In the genomic region with DNA sequence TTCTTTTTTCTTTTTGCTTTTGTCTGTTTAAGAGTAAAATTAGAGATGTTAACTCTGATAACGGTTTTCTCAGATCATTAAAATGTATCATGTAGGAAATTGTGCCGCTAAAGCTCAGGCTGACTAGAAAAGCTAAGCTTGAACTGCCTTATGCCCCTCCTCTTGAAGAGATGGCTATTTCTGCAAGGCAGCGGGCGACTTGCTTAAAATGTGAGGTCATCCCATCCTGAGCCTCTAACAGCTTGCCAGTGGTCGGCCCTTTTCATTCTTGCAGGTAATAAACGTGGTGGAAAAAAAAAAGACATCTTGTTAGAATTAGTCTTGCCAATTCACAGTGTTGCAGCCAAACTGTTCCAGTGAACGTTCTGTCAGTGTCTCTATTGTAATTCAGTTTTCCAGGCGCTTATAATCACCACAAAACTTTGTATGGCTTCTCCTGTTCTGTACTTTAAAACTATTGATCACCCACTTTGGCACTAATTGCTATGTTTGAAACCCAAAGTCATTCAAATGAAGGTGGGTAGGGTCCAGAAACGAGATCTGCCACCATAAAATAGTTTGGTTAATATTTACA, we compare ENCODE assay signal across 7 mouse cellular contexts. TPM values are rescaled to one million over a fixed set of nuclear protein-coding genes. Genes with fewer than 3 reads are reported as not detected.
DNase-seq lines count a peak whose midpoint lies in the region; ATAC-seq and TF ChIP-seq lines count a peak whose summit lies in the region.

No protein-coding gene starts in this region.

- no peak overlapping the region for H3K27ac ChIP-seq in lung, embryonic 16.5 days (ENCODE audit: low read length)
- peak overlapping the region; percentile 98 for H3K27ac ChIP-seq in forebrain, embryonic 13.5 days
- H3K27ac ChIP-seq in limb, embryonic 13.5 days = no peak overlapping the region
- H3K27ac ChIP-seq in olfactory bulb, adult 2 months (ENCODE audit: insufficient read depth, low read depth, low read length) = no peak overlapping the region

- WGBS in lung, embryonic 16.5 days = 26% methylated on average over 9 of the region's 9 CpGs
- 48% methylated on average over 9 of the region's 9 CpGs for WGBS in lung, adult 2 months
- 7% methylated on average over 9 of the region's 9 CpGs for WGBS in forebrain, embryonic 13.5 days
- WGBS in limb, embryonic 13.5 days = 7% methylated on average over 9 of the region's 9 CpGs
- WGBS in olfactory bulb, adult 2 months = 32% methylated on average over 9 of the region's 9 CpGs

- no peak for ATAC-seq in lung, embryonic 16.5 days (ENCODE audit: low read depth)
- no peak for ATAC-seq in forebrain, embryonic 13.5 days
- no peak for ATAC-seq in limb, embryonic 13.5 days (ENCODE audit: low FRiP score, low read depth)

- peak overlapping the region; percentile 94 for H3K4me2 ChIP-seq in lung, embryonic 16.5 days (ENCODE audit: low read depth, low read length)
- peak overlapping the region; percentile 70 for H3K4me2 ChIP-seq in forebrain, embryonic 13.5 days
- peak overlapping the region; percentile 82 for H3K4me2 ChIP-seq in limb, embryonic 13.5 days (replicated peaks)

- peaks cover 38% of the 10 kb centered on the region for H3K4me1 ChIP-seq in lung, embryonic 16.5 days (replicated peaks; ENCODE audit: control insufficient read depth, insufficient read depth, low read length)
- peaks cover 9% of the 10 kb centered on the region for H3K4me1 ChIP-seq in lung, adult 2 months (ENCODE audit: control insufficient read depth, insufficient read depth, low read length)
- peaks cover 57% of the 10 kb centered on the region for H3K4me1 ChIP-seq in forebrain, embryonic 13.5 days
- peaks cover 70% of the 10 kb centered on the region for H3K4me1 ChIP-seq in limb, embryonic 13.5 days
- peaks cover 15% of the 10 kb centered on the region; the same call in 1 of the 2 replicates for H3K4me1 ChIP-seq in olfactory bulb, adult 2 months (ENCODE audit: control insufficient read depth, insufficient read depth, low read length)

- peak overlapping the region; percentile 90 for H3K4me3 ChIP-seq in lung, embryonic 16.5 days (ENCODE audit: low read length)
- H3K4me3 ChIP-seq in lung, adult 2 months (replicated peaks; ENCODE audit: extremely low read depth, low read depth, low read length) = no peak overlapping the region
- peak overlapping the region; percentile 90 for H3K4me3 ChIP-seq in forebrain, embryonic 13.5 days
- H3K4me3 ChIP-seq in limb, embryonic 13.5 days = peak overlapping the region; percentile 90
- peak overlapping the region; percentile 5; the same call in 1 of the 2 replicates for H3K4me3 ChIP-seq in olfactory bulb, adult 2 months (ENCODE audit: insufficient read depth, low read depth, low read length)

- TF ChIP-seq POLR2A in lung, adult 2 months (IDR thresholded peaks at IDR 0.05; ENCODE audit: borderline replicate concordance, extremely low read depth, low read depth, low read length) = no peak
- TF ChIP-seq POLR2A in olfactory bulb, adult 2 months (IDR thresholded peaks at IDR 0.05; ENCODE audit: insufficient read depth, low read depth, low read length) = no peak

- H3K36me3 ChIP-seq in lung, embryonic 16.5 days (ENCODE audit: control insufficient read depth, insufficient read depth, low read length) = no peaks in the 10 kb centered on the region
- peaks cover 7% of the 10 kb centered on the region; the same call in 1 of the 2 replicates for H3K36me3 ChIP-seq in forebrain, embryonic 13.5 days (ENCODE audit: poor library complexity, severe bottlenecking)
- no peaks in the 10 kb centered on the region; the same call in 1 of the 2 replicates for H3K36me3 ChIP-seq in limb, embryonic 13.5 days

- no peaks in the 10 kb centered on the region for H3K27me3 ChIP-seq in lung, embryonic 16.5 days (ENCODE audit: control insufficient read depth, insufficient read depth, low read depth, low read length)
- H3K27me3 ChIP-seq in forebrain, embryonic 13.5 days = 0 out of 2 replicates have a peak, but pooled peaks cover 4% of the 10 kb centered on the region
- H3K27me3 ChIP-seq in limb, embryonic 13.5 days = no peaks in the 10 kb centered on the region

- no peak for DNase-seq in lung, adult 2 months
- no peak for DNase-seq in gastrocnemius, adult 18-20 months (ENCODE audit: low spot score)
- DNase-seq in layer of hippocampus, postnatal 10 days (ENCODE audit: low spot score in 2 of 2) = no peak

- TF ChIP-seq CTCF in lung, adult 2 months (IDR thresholded peaks at IDR 0.05; ENCODE audit: insufficient read depth, low read length) = no peak
- TF ChIP-seq CTCF in olfactory bulb, adult 2 months (IDR thresholded peaks at IDR 0.05; ENCODE audit: insufficient read depth, low read depth, low read length) = no peak

- peak overlapping the region; percentile 15; the same call in 1 of the 2 replicates for H3K9ac ChIP-seq in lung, embryonic 16.5 days (ENCODE audit: low read length)
- H3K9ac ChIP-seq in forebrain, embryonic 13.5 days = peak overlapping the region; percentile 99
- H3K9ac ChIP-seq in limb, embryonic 13.5 days = peak overlapping the region; percentile 89; the same call in 1 of the 2 replicates

- H3K9me3 ChIP-seq in lung, embryonic 16.5 days (ENCODE audit: control insufficient read depth, low read length) = no peaks in the 10 kb centered on the region
- H3K9me3 ChIP-seq in forebrain, embryonic 13.5 days (replicated peaks) = no peaks in the 10 kb centered on the region
- no peaks in the 10 kb centered on the region for H3K9me3 ChIP-seq in limb, embryonic 13.5 days

RNA-seq across cellular contexts. Expression of gene Bach2, which starts 1.9 kb away (rescaled TPM):
- polyA plus RNA-seq in lung, embryonic 16.5 days (2015; fragmentation: Nextera tagmentation; extraction: Ambion mirVana) = 6.7 and 7.7 TPM in 2 replicates
- polyA plus RNA-seq in lung, adult 2 months (2012; rRNA removed) = 3.8 and 7.5 TPM in 2 replicates
- polyA plus RNA-seq in forebrain, embryonic 13.5 days (2015; fragmentation: Nextera tagmentation; extraction: Ambion mirVana) = 26.2 and 31.6 TPM in 2 replicates
- polyA plus RNA-seq in limb, embryonic 13.5 days (2015; fragmentation: Nextera tagmentation; extraction: Ambion mirVana) = 9.2 and 12.2 TPM in 2 replicates
- not detected in 2 replicates for polyA plus RNA-seq in olfactory bulb, adult 2 months (2012; ENCODE audit: insufficient read depth, insufficient read length, low replicate concordance, missing spikeins)
- total RNA-seq in gastrocnemius, adult 18-20 months (2021) = 1 to 10 TPM; 2.6 to 3.4 TPM
- 10 to 100 TPM; 23.8 to 29.4 TPM for total RNA-seq in layer of hippocampus, postnatal 10 days (2021)

Comparison
In these comparisons a context has a peak if more than half of its experiments do, and no peak if none do; other contexts are left out.
1. H3K9ac ChIP-seq: peak in every context shown above with its lines; median percentile 99 in forebrain, embryonic 13.5 days; 89 in limb, embryonic 13.5 days; 15 in lung, embryonic 16.5 days.